Mouse (Mus musculus) E14TG2a.4 (cell line): ENCODE measurements at regions not wholly inside any gene's neighbourhood (a gene's known extent, or its start where the extent isn't known, plus 50 kb on each side); places are given as distances from the start of the nearest gene placed in this dataset.
A peak's percentile ranks its signal among the peaks of the same experiment; 100 is the strongest.

ENCODE experiments used
- CTCF ChIP-seq: conservative IDR thresholded peaks from 2 replicates; pipeline ENCODE4 v1.5.1; 2014; ENCODE audit warnings: low read length
- NANOG ChIP-seq: IDR thresholded peaks from 2 replicates; pipeline ENCODE4 v1.6.1; 2014; ENCODE audit warnings: borderline replicate concordance, low read length, mixed read lengths
- POU5F1 ChIP-seq: IDR thresholded peaks from 2 replicates; pipeline ENCODE4 v1.6.1; 2014; ENCODE audit warnings: low read length, borderline replicate concordance

- peak; percentile 28 for TF ChIP-seq CTCF
- TF ChIP-seq POU5F1, result no peak
- TF ChIP-seq NANOG, result no peak
Observed at GRCm38 (mm10) chr4:94007088-94007768, 549.1 kb upstream of the Gm10306 start.
